Mouse (Mus musculus) midbrain, embryonic 12.5 days (tissue): ENCODE measurements around the gene Neurl1b. TPM values are rescaled to one million over a fixed set of nuclear protein-coding genes. Genes with fewer than 3 reads are reported as not detected.

Experiments
- ATAC-seq: fragments of 200-750 bp; cut with Nextera tagmentation; 2 replicates; pipeline ENCODE4 v1.8.0; 2017; ENCODE audit warnings: low read depth, moderate TSS enrichment, moderate library complexity; ENCODE audit not compliant: low FRiP score
- H3K27ac ChIP-seq: fragments of 300-500 bp; sonication (generic); replicated peaks from 2 replicates; pipeline ENCODE4 v1.5.1; 2016; ENCODE audit warnings: mild to moderate bottlenecking
- H3K27me3 ChIP-seq: fragments of 300-500 bp; sonication (generic); 2 replicates; pipeline ENCODE4 v1.6.1; 2016; ENCODE audit warnings: mild to moderate bottlenecking
- H3K36me3 ChIP-seq: fragments of 300-500 bp; sonication (generic); 2 replicates; pipeline ENCODE4 v1.6.1; 2016
- H3K4me1 ChIP-seq: fragments of 300-500 bp; sonication (generic); 2 replicates; pipeline ENCODE4 v1.6.1; 2016
- H3K4me2 ChIP-seq: fragments of 300-500 bp; sonication (generic); replicated peaks from 2 replicates; pipeline ENCODE4 v1.6.1; 2016; ENCODE audit warnings: mild to moderate bottlenecking, moderate library complexity
- H3K4me3 ChIP-seq: fragments of 300-500 bp; sonication (generic); 2 replicates; pipeline ENCODE4 v1.5.1; 2016; ENCODE audit warnings: mild to moderate bottlenecking
- H3K9ac ChIP-seq: fragments of 300-500 bp; sonication (generic); replicated peaks from 2 replicates; pipeline ENCODE4 v1.6.1; 2016; ENCODE audit warnings: mild to moderate bottlenecking, moderate library complexity
- H3K9me3 ChIP-seq: fragments of 300-500 bp; sonication (generic); 2 replicates; pipeline ENCODE4 v1.6.1; 2016; ENCODE audit warnings: mild to moderate bottlenecking
- WGBS: fragments of 180-500 bp; shearing (Covaris S2); methylation state at CpG from one replicate; pipeline ENCODE4 v1.1.7; 2016; 5-methylcytosine and 5-hydroxymethylcytosine counted together
- polyA plus RNA-seq: library from polyadenylated mRNA; unstranded; fragments of >200 nt; fragmentation: Nextera tagmentation; extraction: Ambion mirVana; gene quantifications from 2 replicates; pipeline ENCODE4 v1.2.1, GENCODE M21; 2016

The Neurl1b gene
- polyA plus RNA-seq, 1 experiment from 2014 or later = 0.43 TPM

- Histone ChIP-seq H3K9me3 (no peaks in the 10 kb centered on the region), H3K4me1 (peaks cover 22% of the 10 kb centered on the region), H3K4me3 (no peak overlapping the region), H3K27me3 (no peaks in the 10 kb centered on the region; the same call in 1 of the 2 replicates), H3K9ac (no peak overlapping the region), H3K27ac (no peak overlapping the region), H3K4me2 (no peak overlapping the region), H3K36me3 (no peaks in the 10 kb centered on the region)
- ATAC-seq = no peak
- WGBS = 76% methylated on average over 3 of the region's 3 CpGs
Observed at GRCm38 (mm10) chr17:26382176-26382575, 32.5 kb upstream of the Neurl1b start.

DNA sequence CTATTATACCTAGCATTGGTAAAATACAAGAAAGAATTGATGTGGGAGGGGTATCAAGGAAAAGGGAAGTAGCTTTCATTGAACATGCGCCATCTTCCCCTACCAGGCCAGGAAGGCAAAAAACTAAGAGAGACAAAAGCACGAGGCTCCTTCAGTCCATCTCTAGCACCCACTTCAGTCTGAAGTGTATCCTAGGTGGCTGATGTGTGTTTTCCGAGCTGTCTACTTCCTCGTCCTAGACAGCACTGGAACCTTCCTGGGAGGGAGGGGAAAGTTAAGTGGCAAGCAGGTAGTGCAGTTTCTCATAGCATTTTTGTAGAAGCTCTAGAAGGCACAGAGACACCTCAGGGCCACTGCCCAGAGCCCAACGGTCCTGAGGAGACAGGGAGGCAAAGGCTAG is 31.9 kb upstream of the Neurl1b start:
- H3K9ac ChIP-seq = no peak overlapping the region
- WGBS = 81% methylated on average over 5 of the region's 5 CpGs
- H3K4me1 ChIP-seq = peaks cover 22% of the 10 kb centered on the region
- H3K27me3 ChIP-seq = no peaks in the 10 kb centered on the region; the same call in 1 of the 2 replicates
- no peak overlapping the region for H3K4me2 ChIP-seq
- no peak for ATAC-seq
- no peaks in the 10 kb centered on the region for H3K9me3 ChIP-seq
- H3K27ac ChIP-seq = no peak overlapping the region
- no peak overlapping the region for H3K4me3 ChIP-seq
- no peaks in the 10 kb centered on the region for H3K36me3 ChIP-seq

DNA sequence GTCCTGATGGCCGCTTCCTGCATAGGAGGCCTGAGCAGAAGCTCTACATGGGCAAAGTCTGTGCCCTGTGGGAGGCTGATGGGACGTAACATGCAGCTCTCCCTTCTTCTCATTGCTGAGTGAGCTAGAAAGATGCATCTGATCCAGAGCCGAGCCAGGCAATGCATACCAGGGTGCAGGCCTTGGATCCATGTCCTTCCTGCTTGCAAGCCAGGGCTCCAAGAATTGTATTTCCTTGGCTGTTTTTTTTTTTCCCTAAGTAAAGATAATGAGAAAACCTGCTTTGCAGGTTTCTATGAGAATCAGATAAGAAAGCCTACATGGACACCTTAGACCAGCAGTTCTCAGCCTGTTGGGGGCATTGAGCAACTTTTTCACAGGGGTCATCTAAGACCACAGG is 30.5 kb upstream of the Neurl1b start:
- no peak for ATAC-seq
- H3K4me2 ChIP-seq = no peak overlapping the region
- H3K36me3 ChIP-seq = no peaks in the 10 kb centered on the region
- H3K9ac ChIP-seq = no peak overlapping the region
- H3K9me3 ChIP-seq = no peaks in the 10 kb centered on the region
- peaks cover 22% of the 10 kb centered on the region for H3K4me1 ChIP-seq
- H3K27me3 ChIP-seq = no peaks in the 10 kb centered on the region; the same call in 1 of the 2 replicates
- 88% methylated on average over 3 of the region's 3 CpGs for WGBS
- no peak overlapping the region for H3K27ac ChIP-seq
- H3K4me3 ChIP-seq = no peak overlapping the region

DNA sequence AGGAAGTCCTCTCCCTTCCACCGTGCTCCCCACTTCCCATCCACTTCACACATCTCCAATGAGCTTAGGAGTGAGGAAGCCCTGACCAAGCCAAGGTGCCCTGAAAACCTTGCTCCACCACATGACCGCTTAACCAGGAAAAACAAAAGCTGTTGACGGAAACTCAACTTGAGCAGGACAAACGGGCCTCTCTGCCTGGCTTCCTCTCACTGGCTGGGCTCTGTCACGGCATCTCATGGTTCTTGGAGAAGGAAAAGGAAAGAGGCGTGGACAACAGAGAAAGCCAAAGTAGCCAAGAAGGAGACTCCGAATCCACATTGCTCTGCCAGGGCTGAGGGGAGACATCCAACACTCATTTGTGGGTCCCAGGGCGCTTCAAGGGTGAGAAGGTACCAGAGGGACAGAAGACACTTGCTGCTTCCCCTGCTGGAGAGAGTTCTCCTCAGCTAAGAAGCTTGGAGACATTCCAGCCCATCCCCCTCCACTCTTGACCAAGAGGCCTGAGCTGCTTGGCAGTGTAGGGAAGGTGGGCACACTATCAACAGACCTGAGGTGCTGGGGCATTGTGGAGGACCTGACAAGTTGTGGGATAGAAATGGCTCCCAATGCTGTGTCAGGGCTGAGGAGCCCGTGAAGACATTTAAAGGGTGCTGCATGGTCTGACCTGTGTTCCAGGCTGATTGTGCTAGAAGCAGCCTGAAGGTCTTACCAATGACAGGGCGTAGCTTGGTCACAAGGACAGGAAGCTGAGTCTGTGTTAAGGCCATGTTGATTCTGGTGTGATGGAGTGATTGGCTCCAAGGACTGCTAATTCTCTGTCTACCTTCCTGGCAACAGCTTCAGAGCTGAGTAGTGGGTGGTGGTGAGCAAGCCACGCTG is 29.1 kb upstream of the Neurl1b start:
- Histone ChIP-seq H3K9ac (no peak overlapping the region), H3K4me3 (no peak overlapping the region), H3K4me2 (no peak overlapping the region), H3K27me3 (no peaks in the 10 kb centered on the region; the same call in 1 of the 2 replicates), H3K9me3 (no peaks in the 10 kb centered on the region), H3K27ac (no peak overlapping the region), H3K36me3 (no peaks in the 10 kb centered on the region), H3K4me1 (peaks cover 17% of the 10 kb centered on the region)
- no peak for ATAC-seq
- 87% methylated on average over 11 of the region's 11 CpGs for WGBS

DNA sequence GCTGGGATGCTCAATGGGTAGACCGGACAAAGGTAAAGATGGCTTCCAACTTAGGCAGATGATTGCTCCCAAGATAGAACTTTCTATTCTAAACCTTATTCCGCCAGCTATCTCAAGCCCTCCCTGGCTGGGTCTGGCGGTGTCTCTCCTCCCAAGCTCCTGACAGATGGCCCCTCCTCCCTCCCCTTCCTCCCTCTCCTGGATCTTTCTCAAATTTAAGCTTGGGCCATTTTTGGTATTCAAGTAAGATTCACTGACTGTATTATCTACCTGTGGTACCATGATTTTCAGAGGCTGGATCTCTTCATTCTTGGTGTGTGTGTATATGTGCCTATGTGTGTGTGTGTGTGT is 28.5 kb upstream of the Neurl1b start:
- ATAC-seq = no peak
- peaks cover 11% of the 10 kb centered on the region for H3K4me1 ChIP-seq
- no peak overlapping the region for H3K27ac ChIP-seq
- H3K27me3 ChIP-seq = no peaks in the 10 kb centered on the region; the same call in 1 of the 2 replicates
- H3K9me3 ChIP-seq = no peaks in the 10 kb centered on the region
- H3K4me3 ChIP-seq = no peak overlapping the region
- WGBS = 82% methylated on average over 3 of the region's 3 CpGs
- no peaks in the 10 kb centered on the region for H3K36me3 ChIP-seq
- no peak overlapping the region for H3K9ac ChIP-seq
- H3K4me2 ChIP-seq = no peak overlapping the region

DNA sequence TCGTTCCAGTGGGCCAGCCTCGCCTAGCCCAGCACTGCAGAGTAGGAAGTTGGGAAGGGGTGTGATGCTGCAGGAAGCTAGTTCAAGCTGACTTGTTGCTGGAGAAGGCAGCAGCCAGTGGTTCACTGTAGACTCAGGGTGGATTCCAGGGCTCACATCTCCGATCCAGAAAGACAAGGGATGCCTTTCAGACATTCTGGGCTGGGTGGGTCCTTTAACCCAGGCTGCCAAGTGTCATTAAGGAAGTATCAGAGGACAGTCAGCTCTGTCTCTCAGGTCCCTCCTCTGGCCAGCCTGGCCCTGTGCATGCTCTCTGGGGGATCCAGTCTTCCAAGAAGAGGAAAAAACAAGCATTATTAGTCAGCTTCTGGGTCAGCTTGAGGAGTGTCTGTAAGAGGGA is 26.5 kb upstream of the Neurl1b start:
- Histone ChIP-seq H3K4me2 (no peak overlapping the region), H3K4me1 (peaks cover 2% of the 10 kb centered on the region; the same call in 1 of the 2 replicates), H3K9me3 (no peaks in the 10 kb centered on the region), H3K36me3 (no peaks in the 10 kb centered on the region), H3K4me3 (no peak overlapping the region), H3K9ac (no peak overlapping the region), H3K27me3 (no peaks in the 10 kb centered on the region), H3K27ac (no peak overlapping the region)
- ATAC-seq = no peak
- WGBS = 74% methylated on average over 3 of the region's 3 CpGs

GRCm38 (mm10) chr17:26389241-26389640 is 25.4 kb upstream of the Neurl1b start:
- WGBS = 87% methylated on average over 9 of the region's 9 CpGs
- H3K27ac ChIP-seq = no peak overlapping the region
- no peak overlapping the region for H3K4me2 ChIP-seq
- H3K9me3 ChIP-seq = no peaks in the 10 kb centered on the region
- no peaks in the 10 kb centered on the region for H3K27me3 ChIP-seq
- H3K36me3 ChIP-seq = no peaks in the 10 kb centered on the region
- no peak overlapping the region for H3K4me3 ChIP-seq
- no peak for ATAC-seq
- H3K4me1 ChIP-seq = no peaks in the 10 kb centered on the region
- no peak overlapping the region for H3K9ac ChIP-seq

GRCm38 (mm10) chr17:26390666-26391065 is 24.0 kb upstream of the Neurl1b start:
- Histone ChIP-seq H3K4me1 (no peaks in the 10 kb centered on the region), H3K27me3 (no peaks in the 10 kb centered on the region), H3K4me2 (no peak overlapping the region), H3K9ac (no peak overlapping the region), H3K4me3 (no peak overlapping the region), H3K9me3 (no peaks in the 10 kb centered on the region), H3K36me3 (no peaks in the 10 kb centered on the region), H3K27ac (no peak overlapping the region)
- ATAC-seq = no peak
- 86% methylated on average over 5 of the region's 5 CpGs for WGBS

GRCm38 (mm10) chr17:26392355-26392754 is 22.3 kb upstream of the Neurl1b start:
- 91% methylated on average over 7 of the region's 7 CpGs for WGBS
- no peak for ATAC-seq
- Histone ChIP-seq H3K4me1 (no peaks in the 10 kb centered on the region), H3K27me3 (no peaks in the 10 kb centered on the region), H3K4me2 (no peak overlapping the region), H3K9me3 (no peaks in the 10 kb centered on the region), H3K36me3 (no peaks in the 10 kb centered on the region), H3K27ac (no peak overlapping the region), H3K4me3 (no peak overlapping the region), H3K9ac (no peak overlapping the region)

DNA sequence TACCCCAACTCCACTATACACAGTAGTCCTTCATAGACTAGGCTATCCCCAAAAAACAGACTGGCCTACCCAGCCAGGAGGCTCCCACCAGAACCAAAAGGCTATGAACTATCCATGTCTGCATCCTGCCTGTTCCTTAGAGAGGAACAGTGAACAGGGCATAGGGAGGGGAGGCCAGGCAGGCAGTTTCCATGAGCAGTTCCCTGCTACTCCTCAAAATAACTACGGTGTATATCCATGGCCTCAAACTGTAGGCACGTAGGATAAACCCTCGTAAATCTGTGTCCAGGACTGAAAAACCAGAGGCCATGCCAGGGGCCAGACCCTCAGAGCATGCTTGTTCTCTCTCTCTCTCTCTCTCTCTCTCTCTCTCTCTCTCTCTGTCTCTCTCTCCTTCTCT is 17.9 kb upstream of the Neurl1b start:
- ATAC-seq = no peak
- H3K9me3 ChIP-seq = no peaks in the 10 kb centered on the region
- 91% methylated on average over 3 of the region's 3 CpGs for WGBS

DNA sequence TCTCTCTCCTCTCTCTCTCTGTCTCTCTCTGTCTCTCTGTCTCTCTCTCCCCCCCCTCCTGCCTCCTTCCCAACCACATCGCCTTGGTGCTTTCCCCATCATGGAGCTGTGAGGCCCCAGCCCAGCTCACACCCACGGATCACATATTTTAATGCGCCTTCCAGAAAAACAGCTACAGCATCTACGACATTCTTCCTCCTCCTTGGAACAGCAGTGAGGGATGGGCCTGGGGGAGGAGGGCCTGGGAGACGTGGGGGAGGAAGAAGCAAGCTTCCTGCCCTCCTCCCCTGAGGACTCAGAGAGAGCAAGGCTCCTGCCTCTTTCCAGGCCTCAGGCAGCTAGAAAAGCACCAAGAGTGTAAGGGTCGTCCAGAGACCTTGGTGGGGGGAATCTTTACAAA is 17.3 kb upstream of the Neurl1b start:
- H3K4me2 ChIP-seq = no peak overlapping the region
- H3K4me1 ChIP-seq = no peaks in the 10 kb centered on the region
- no peak overlapping the region for H3K4me3 ChIP-seq
- ATAC-seq = no peak
- H3K9ac ChIP-seq = no peak overlapping the region
- H3K27me3 ChIP-seq = no peaks in the 10 kb centered on the region
- no peaks in the 10 kb centered on the region for H3K9me3 ChIP-seq
- no peaks in the 10 kb centered on the region for H3K36me3 ChIP-seq
- no peak overlapping the region for H3K27ac ChIP-seq
- 70% methylated on average over 6 of the region's 6 CpGs for WGBS

More for the DNA sequence above, 17.9 kb upstream of the Neurl1b start:
- H3K4me2 ChIP-seq = no peak overlapping the region
- no peak overlapping the region for H3K27ac ChIP-seq
- no peaks in the 10 kb centered on the region for H3K27me3 ChIP-seq
- H3K36me3 ChIP-seq = no peaks in the 10 kb centered on the region
- H3K9ac ChIP-seq = no peak overlapping the region
- no peaks in the 10 kb centered on the region for H3K4me1 ChIP-seq
- no peak overlapping the region for H3K4me3 ChIP-seq

- 87% methylated on average over 10 of the region's 10 CpGs for WGBS
- Histone ChIP-seq H3K27ac (no peak overlapping the region), H3K4me1 (no peaks in the 10 kb centered on the region), H3K4me2 (no peak overlapping the region), H3K9ac (no peak overlapping the region), H3K36me3 (no peaks in the 10 kb centered on the region), H3K27me3 (0 out of 2 replicates have a peak, but pooled peaks cover 4% of the 10 kb centered on the region), H3K9me3 (no peaks in the 10 kb centered on the region), H3K4me3 (no peak overlapping the region)
- ATAC-seq = no peak
Observed at GRCm38 (mm10) chr17:26405340-26406100, 9.1 kb upstream of the Neurl1b start.
